Mouse (Mus musculus): ENCODE results near the gene Klhl35.
A peak's percentile ranks its signal among the peaks of the same experiment; 100 is the strongest.

GRCm38 (mm10) chr7:99449063-99449462 is 16.7 kb upstream of the Klhl35 start:
- no peak for TF ChIP-seq USF1 (IDR thresholded peaks at IDR 0.05; ENCODE audit: low read depth)
- no peak for TF ChIP-seq POLR2A (IDR thresholded peaks at IDR 0.05; ENCODE audit: insufficient read length, low read depth)
- no peak for TF ChIP-seq POLR2AphosphoS2 (IDR thresholded peaks at IDR 0.05; ENCODE audit: insufficient read length, low read depth)
- TF ChIP-seq MYOG (IDR thresholded peaks at IDR 0.05; ENCODE audit: control insufficient read depth in 1 of 3, insufficient read depth in 1 of 3, insufficient read length in 2 of 3, low read depth in 2 of 3) = peak in 1 of 3 experiments; percentile 14
- TF ChIP-seq TCF12 (IDR thresholded peaks at IDR 0.05; ENCODE audit: insufficient read depth, poor library complexity, severe bottlenecking) = no peak
- no peak for TF ChIP-seq MYOD1 (IDR thresholded peaks at IDR 0.05; ENCODE audit: control insufficient read depth in 1 of 3, insufficient read length in 2 of 3, low read depth in 2 of 3)
- no peak for TF ChIP-seq CEBPB (IDR thresholded peaks at IDR 0.05; ENCODE audit: insufficient read depth, poor library complexity, severe bottlenecking)
- TF ChIP-seq E2F4 (IDR thresholded peaks at IDR 0.05; ENCODE audit: insufficient read depth) = no peak

All from myocyte (in vitro differentiated cells).